Mouse (Mus musculus): ENCODE measurements around the gene Ap1g1.
A peak's percentile ranks its signal among the peaks of the same experiment; 100 is the strongest.
"Not testable (repeated sequence)": the region's sequence is repeated elsewhere in the genome, so short reads cannot be mapped to it uniquely, and the experiment has no call there.

Ap1g1 gene

GRCm38 (mm10) chr8:109866690-109867089, 88.3 kb downstream of the Ap1g1 start:
- DNase-seq (ENCODE audit: low read depth, low spot score) = no peak

GRCm38 (mm10) chr8:109868003-109868679, 89.8 kb downstream of the Ap1g1 start, which contains the start of gene Phlpp2:
Gene Phlpp2, plus strand, starts transcription at chr8:109868542.
- peak; percentile 97 for DNase-seq (ENCODE audit: low read depth, low spot score)

DNA sequence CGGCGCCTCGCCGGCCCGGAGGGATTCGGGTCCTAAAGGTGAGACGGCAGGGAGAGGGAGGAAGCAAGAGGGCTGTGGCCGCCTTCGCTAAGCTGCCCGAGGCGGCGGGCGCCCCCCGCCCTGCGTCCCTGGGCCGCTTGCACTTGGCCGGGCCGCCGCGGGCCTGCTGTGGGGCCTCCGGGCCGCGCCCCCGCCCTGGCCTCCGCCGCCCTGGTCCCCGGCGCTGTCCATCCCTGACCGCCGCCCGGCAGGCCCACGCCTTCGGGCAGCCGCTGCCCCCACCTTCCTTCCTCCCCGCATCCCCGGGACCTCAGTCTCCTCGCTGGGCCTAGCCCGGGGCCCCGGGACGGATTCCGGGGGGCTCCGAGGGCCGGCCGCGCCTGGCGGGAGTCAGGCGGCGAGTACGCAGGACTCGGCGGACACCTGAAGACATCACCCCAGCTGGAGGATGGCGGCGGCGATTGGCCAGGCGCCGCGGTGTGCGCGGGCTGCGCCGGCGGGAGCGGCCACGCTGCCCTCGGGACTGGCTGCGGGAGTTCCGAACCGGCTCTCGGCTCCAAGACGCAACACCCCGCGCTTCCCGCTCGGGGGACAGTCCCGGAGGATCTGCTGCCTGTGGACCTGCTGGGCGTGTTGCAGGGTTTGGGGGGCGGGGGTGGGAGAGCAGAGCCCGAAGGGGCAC, 90.5 kb downstream of the Ap1g1 start:
- peak; percentile 65 for DNase-seq (ENCODE audit: low read depth, low spot score)

GRCm38 (mm10) chr8:109871056-109871455, 92.7 kb downstream of the Ap1g1 start:
- DNase-seq (ENCODE audit: low read depth, low spot score) = no peak

DNA sequence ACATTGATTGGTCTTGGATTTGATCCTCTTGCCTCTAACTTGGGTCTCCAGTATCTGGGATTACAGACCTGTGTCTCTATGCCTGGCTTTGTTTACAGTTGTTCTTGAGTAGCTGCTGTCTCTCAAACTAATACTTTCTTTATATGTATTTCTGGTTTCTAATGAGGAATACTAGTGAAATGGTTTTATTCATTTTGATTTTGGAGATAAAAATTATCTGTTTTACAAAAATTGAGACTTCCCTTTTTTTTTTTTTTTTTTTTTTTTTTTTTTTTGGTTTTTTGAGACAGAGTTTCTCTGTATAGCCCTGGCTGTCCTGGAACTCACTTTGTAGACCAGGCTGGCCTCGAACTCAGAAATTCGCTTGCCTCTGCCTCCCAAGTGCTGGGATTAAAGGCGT, 95.4 kb downstream of the Ap1g1 start:
- DNase-seq (ENCODE audit: low read depth, low spot score) = not testable (repeated sequence)

GRCm38 (mm10) chr8:109880012-109880662, 101.8 kb downstream of the Ap1g1 start:
- no peak for DNase-seq (ENCODE audit: low read depth, low spot score)

DNA sequence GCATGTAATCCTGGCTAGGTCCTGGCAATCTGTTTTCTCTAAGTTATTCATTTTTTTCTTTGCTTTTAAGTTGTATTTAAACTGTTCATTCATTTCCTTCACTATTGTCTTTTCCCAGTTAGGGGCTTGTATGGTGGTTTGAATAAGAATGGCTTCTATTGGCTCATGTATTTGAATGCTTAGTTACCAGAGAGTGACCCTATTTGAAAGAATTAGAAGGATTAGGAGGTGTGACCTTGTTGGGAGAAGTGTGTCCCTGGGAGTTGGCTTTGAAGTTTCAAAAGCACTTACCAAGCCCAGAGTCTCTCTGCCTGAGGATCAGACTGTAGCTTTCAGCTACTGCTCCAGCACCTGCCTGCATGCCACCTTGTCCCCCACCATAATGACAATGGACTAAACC, 106.9 kb downstream of the Ap1g1 start:
- no peak for DNase-seq (ENCODE audit: low read depth, low spot score)

DNA sequence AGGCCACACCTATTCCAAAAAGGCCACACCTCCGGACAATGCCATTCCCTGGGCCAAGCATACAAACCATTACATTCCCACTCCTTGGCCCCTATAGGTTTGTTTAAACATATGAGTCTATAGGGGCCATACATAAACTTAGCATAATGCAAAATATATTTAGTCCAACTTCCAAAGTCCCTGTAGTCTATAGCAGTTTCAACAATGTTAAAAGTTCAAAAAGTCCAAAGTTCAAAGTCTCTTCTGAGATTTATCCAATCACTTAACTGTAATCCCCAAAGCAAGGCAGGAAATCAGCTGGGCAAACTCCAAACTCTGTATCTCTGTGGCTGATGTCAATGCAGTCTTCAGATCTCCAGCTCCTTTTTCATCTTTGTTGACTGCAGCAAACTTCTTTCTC, 110.9 kb downstream of the Ap1g1 start:
- DNase-seq (ENCODE audit: low read depth, low spot score) = no peak

GRCm38 (mm10) chr8:109890794-109891585, 112.6 kb downstream of the Ap1g1 start:
- no peak for DNase-seq (ENCODE audit: low read depth, low spot score)

GRCm38 (mm10) chr8:109894636-109895035, 116.3 kb downstream of the Ap1g1 start:
- no peak for DNase-seq (ENCODE audit: low read depth, low spot score)

GRCm38 (mm10) chr8:109895355-109895754, 117.0 kb downstream of the Ap1g1 start:
- no peak for DNase-seq (ENCODE audit: low read depth, low spot score)

DNA sequence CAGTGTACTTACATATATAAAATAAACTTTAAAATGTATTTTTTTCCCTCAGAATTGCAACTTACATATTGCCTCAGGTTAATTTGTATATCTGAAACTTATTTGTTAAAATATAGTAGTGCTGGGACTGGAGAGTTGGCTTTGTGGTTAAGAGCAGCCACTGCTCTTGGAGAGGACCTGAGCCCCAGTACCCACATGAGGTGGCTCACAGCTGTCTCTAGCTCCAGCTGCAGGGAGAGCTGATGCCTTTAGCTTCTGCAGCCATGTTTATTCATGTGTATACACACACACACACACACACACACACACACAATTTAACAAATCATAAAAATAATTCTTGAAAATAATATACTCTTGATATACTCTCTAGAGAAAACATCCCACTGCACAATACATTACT, 124.0 kb downstream of the Ap1g1 start:
- peak; percentile 63 for DNase-seq (ENCODE audit: low read depth, low spot score)

DNA sequence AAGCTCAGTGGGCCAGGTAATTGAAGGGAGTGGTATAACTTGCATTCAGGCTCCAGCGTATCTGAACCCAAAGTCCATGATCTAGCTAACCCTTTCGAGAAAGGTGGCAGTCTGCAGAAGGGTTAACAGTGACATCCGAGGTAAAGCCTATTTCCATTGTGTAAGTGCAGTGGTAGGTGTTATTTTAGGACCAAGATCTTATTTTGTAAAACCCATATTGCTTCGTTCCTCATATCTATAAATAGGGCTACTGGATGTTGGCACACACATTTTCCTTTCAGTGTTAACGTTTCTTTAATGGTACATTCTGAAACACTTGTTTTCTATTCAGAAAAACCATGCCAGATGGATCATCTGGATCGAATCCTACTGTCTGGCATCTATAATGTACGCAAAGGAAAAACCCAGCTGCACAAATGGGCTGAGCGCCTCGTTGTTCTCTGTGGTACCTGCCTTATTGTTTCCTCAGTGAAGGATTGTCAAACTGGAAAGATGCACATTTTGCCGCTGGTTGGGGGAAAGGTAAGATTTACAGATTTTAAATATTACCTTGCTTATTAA, 125.6 kb downstream of the Ap1g1 start:
- no peak for DNase-seq (ENCODE audit: low read depth, low spot score)

GRCm38 (mm10) chr8:109904928-109905668, 126.7 kb downstream of the Ap1g1 start:
- no peak for DNase-seq (ENCODE audit: low read depth, low spot score)

GRCm38 (mm10) chr8:109906907-109907306, 128.6 kb downstream of the Ap1g1 start:
- no peak for DNase-seq (ENCODE audit: low read depth, low spot score)

DNA sequence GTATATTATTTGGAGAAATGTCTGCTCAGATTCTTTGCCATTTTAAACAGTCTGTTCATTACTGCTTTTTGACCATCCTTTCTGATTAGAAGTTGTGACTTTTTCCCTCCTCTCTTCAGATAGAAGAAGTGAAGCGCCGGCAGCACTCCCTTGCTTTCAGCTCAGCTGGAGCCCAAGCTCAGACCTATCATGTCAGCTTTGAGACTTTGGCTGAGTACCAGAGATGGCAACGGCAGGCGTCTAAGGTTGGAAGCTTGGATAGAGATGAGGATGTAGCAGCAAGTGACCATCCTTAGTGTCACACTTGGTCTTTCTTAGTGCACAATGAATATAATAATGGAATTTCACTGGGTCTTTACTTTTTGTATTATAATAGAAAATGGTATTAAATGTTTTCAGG, 129.0 kb downstream of the Ap1g1 start:
- DNase-seq (ENCODE audit: low read depth, low spot score) = no peak

Data from A20 (cell line).